Mouse (Mus musculus): ENCODE measurements around the gene Casp7.

GRCm38 (mm10) chr19:56452421-56452820, 55.5 kb downstream of the Casp7 start:
- TF ChIP-seq MAX (IDR thresholded peaks at IDR 0.05), result no peak
- no peak for TF ChIP-seq CTCF (IDR thresholded peaks at IDR 0.05; ENCODE audit: control insufficient read depth, insufficient read depth, insufficient read length)
- TF ChIP-seq CEBPB (IDR thresholded peaks at IDR 0.05; ENCODE audit: low read depth), result no peak
